Mouse (Mus musculus): ENCODE data around the gene Dock7.

DNA sequence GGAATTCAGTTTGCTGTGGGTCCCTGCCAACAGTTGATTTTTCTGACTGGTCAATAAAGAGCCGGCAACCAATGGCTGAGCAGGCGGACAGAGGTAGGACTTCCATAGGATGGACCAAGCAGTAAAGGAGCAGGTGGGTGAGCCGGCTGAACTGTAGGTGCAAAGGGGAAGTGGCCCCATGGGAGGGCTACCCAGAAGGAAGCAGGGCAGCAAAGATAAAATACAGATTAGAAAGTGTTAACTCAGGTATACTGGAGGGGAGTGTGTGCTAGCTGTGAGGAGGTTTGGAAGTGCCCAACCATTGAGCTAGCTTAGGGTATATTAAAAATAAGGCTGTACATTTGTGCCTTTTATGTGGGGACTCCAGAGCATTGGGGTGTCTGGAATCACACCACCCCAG lies 42.7 kb downstream of the Dock7 start:
- TF ChIP-seq POLR2A (IDR thresholded peaks at IDR 0.05; ENCODE audit: borderline replicate concordance, extremely low read depth, low read depth, low read length) = no peak
- no peak for TF ChIP-seq CTCF (IDR thresholded peaks at IDR 0.05; ENCODE audit: insufficient read depth, low read length)
